Mouse (Mus musculus): ENCODE data around the gene Frmd4a.

DNA sequence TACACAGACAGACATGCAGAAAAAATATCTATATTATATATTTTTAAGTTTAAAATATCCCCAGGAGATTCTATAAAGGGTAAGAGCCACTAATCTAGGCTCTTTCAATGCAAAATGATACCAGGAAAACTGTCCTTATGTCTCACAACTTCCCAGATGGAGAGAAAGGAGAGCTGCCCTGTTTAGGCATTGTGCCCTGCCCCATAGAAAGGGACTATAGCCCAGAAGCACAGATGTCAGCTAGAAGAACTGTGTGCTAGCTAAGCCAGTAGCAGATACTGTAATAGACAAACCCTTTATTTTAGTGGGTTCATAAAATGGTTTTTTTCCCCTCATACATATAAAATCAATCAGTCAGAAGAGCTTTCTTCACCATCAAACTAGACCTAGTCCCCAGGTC, 175.7 kb downstream of the Frmd4a start:
- TF ChIP-seq CTCF (IDR thresholded peaks at IDR 0.05; ENCODE audit: low read depth) (no peak), EP300 (IDR thresholded peaks at IDR 0.05; ENCODE audit: low read depth) (no peak)

All from heart, postnatal 0 days (tissue).